Mouse (Mus musculus) liver, embryonic 18 days (tissue): ENCODE data around the gene Abcd1. TPM values are rescaled to one million over a fixed set of nuclear protein-coding genes. Genes with fewer than 3 reads are reported as not detected.

Source experiments
- polyA plus RNA-seq: library from polyadenylated mRNA; depleted of rRNA; stranded (reverse); fragments of >200 nt; gene quantifications from 2 replicates; pipeline ENCODE4 v1.2.3, GENCODE M21; 2012; rRNA removed

Gene Abcd1
- 6.0 and 6.6 TPM in 2 replicates for polyA plus RNA-seq

DNA sequence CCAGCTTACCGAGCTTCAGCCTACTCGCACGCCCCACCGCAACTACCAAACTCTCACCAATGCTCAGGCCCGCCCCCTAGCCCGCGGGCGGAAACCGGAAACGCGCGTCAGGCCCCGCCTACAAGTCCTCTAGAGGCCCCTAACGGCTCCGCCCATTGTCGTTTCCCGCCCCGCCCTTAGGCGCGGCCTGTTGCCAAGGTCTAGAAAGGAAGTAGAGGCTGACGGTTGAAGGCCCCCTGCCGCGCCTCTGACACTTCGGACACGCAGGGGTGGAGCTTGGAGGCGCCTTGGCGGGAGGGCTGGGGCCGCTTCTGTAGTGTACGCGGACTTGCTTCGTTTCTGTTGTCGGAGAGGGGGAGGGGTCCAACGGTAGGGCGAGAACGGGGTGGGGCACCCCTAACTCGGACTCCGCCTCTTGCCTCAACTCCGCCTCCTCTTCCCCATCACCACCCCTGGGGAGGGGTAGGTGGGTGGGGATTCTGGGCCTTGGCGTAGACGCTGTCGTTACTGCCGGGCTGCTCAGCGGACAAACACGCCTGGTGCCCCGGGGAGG lies at the start of gene Abcd1, which contains the start of gene Bcap31:
Gene Abcd1 (plus strand): TSS at position 489 of the 553 bp plus-strand sequence.
Gene Bcap31 (minus strand): TSS at position 67 of the 553 bp plus-strand sequence.

DNA sequence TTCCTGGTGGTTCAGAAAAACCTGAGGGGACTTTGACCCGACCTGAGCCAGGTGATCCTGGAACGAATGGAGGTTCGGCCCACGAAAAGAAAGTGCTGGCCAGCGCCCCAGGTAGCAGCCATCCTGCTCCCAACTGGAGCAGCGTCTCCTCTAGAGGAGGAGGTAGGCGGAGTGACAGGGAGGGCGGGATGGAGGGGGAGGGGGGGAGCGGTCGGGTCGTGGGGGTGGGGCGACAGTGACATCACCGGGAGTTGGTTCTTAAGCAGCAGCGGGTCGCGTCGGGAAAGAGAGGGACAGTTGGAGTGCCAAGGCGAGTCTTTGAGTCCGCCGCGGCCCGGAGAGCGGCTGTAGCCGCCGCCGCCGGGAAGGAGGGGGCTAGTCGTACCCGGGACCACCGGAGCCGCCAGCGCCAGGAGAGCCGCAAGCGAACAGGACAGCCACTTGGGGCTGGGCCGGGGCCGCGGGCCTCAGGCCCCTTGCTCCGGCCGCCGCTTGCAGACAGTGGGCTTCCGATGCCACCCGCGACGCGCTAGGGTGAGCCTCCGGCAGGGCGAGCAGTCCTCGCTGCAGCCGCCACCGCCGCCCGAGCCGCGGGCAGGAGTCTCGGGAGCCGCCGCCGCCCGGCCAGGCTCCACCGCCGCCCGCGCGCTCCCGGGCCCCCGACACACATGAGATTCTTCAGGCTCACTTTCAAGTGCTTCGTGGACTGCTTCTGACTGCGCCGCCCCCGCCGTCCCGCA lies 43.3 kb upstream of the Abcd1 start, which contains the start of gene Slc6a8:
Gene Slc6a8 (plus strand): TSS at position 272 of the 740 bp plus-strand sequence.

DNA sequence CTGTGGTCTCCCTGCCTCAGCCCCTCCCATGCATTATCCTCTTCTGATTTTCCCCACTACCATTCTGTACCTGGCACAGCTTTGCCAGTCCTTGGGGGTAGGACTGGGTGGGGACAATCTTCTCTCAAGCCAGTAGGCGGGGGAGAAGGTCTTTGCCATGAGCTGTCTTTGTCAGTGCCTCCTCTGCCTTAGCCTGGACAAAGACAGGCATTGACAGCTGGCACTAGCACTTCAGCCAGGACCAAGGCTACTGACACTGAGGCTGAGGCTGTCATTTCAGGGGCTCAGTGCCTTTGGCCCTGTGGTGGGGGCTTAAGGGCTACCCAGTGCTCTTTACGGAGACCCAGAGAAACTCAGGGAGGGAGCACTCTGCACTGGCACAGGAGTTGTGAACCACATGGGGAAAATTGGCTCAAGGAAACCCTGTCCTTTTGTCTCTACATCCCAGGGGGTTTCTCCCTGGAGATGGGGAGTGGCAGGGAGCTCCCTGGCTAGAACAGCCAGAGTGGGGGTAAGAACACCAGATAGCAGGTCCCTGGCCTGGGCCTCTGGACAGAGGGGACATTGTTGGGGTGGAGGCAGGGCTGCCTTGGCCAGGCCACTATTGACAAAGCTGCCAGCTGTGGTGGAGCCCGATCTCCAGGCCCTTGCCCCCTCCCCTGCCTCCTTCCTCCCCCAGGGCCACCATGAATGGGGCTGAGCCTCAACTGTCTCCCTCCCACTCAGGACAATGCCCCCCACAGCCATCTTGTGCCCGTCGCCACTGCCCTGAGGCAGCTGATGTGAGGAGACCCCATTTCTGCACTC lies 40.1 kb downstream of the Abcd1 start, which contains the start of gene Plxnb3:
Gene Plxnb3 (plus strand): TSS at position 757 of the 807 bp plus-strand sequence.

DNA sequence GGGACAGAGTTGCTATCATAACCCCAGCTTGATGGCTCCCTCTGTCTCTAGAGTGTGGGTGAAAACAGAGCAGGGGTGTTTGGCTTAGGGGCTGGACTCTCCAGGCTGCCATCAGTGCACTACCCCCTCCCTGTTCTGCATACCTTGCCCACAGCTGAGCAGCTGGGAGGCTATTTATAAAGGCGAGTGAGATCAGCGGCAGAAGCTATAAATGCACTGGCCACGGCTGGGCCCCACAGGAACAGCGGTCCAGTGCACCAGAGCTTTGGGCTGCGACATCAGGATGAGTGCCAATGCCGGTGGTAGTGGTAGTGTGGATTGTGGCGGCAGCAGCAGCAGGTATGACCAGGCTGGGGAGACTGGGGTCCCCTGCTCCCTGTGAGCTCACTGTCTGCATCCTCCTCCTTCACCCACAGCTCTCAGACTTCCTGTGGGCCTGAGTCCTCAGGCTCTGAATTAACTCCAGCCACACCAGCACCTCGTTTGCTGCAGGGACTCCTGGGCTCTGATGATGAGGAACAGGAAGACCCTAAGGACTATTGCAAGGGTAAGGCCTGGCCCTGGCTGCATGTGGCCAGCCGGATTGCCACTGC lies 57.9 kb downstream of the Abcd1 start, which contains the start of gene Srpk3:
Gene Srpk3 (plus strand): TSS at position 238 of the 593 bp plus-strand sequence.

GRCm38 (mm10) chrX:73786364-73787224 lies 70.2 kb downstream of the Abcd1 start, which contains the start of the genes Idh3g and Ssr4:
Gene Idh3g, minus strand, starts transcription at chrX:73786897.
Gene Ssr4, plus strand, starts transcription at chrX:73787028.

Other genes with a start within 250 kb of the Abcd1 start
- gene Bgn, start 233.0 kb upstream of the Abcd1 start, polyA plus RNA-seq = 31.1 and 33.2 TPM in 2 replicates
- gene Atp2b3, start 213.5 kb upstream of the Abcd1 start, polyA plus RNA-seq = not detected in 2 replicates
- gene Dusp9, start 77.2 kb upstream of the Abcd1 start, polyA plus RNA-seq = 3.5 and 6.0 TPM in 2 replicates
- 0.82 and 1.1 TPM in 2 replicates for gene Pnck, start 56.5 kb upstream of the Abcd1 start, polyA plus RNA-seq
- 3.0 TPM in 2 replicates for gene Slc6a8, start 43.4 kb upstream of the Abcd1 start, polyA plus RNA-seq
- gene Bcap31, start 422 bp upstream of the Abcd1 start, polyA plus RNA-seq = 46.7 and 49.0 TPM in 2 replicates
- 0.48 and 0.50 TPM in 2 replicates for gene Plxnb3, start 40.5 kb downstream of the Abcd1 start, polyA plus RNA-seq
- gene Srpk3, start 57.8 kb downstream of the Abcd1 start, polyA plus RNA-seq = 0.46 and 0.81 TPM in 2 replicates
- gene Idh3g, start 70.3 kb downstream of the Abcd1 start, polyA plus RNA-seq = 144 and 146 TPM in 2 replicates
- 240 and 242 TPM in 2 replicates for gene Ssr4, start 70.4 kb downstream of the Abcd1 start, polyA plus RNA-seq
- 0.26 and 0.31 TPM in 2 replicates for gene Pdzd4, start 108.4 kb downstream of the Abcd1 start, polyA plus RNA-seq
- 0.01 TPM in 1 of 2 replicates, not detected in the other for gene Avpr2, start 175.5 kb downstream of the Abcd1 start, polyA plus RNA-seq
- gene L1cam, start 179.5 kb downstream of the Abcd1 start, polyA plus RNA-seq = 0.20 and 0.44 TPM in 2 replicates
- 12.6 and 16.0 TPM in 2 replicates for gene Arhgap4, start 205.3 kb downstream of the Abcd1 start, polyA plus RNA-seq
- gene Naa10, start 205.3 kb downstream of the Abcd1 start, polyA plus RNA-seq = 51.4 and 55.9 TPM in 2 replicates
- gene Renbp, start 214.3 kb downstream of the Abcd1 start, polyA plus RNA-seq = 16.4 and 17.5 TPM in 2 replicates
- gene Hcfc1, start 249.8 kb downstream of the Abcd1 start, polyA plus RNA-seq = 12.8 and 17.0 TPM in 2 replicates